Mouse (Mus musculus) gastrocnemius, postnatal 14 days (tissue): ENCODE measurements around the gene Platr17. TPM values are rescaled to one million over a fixed set of nuclear protein-coding genes. Genes with fewer than 3 reads are reported as not detected.

Experiments
- DNase-seq: peaks from one replicate; pipeline ENCODE4 v3.0.0; 2021; ENCODE audit warnings: mixed read lengths
- intact Hi-C: fragments of 180-260 bp; cut with DNase I; formaldehyde crosslinking; loops from one replicate; pipeline ENCODE4 v1.15.1; 2025; ENCODE audit warnings: low total_unique reads
- microRNA-seq, 2 experiments: library from miRNA; unstranded; fragments of <30 nt; microRNA quantifications; one replicate each; pipeline ENCODE4 v1.2.0; 2021
- total RNA-seq, 2 experiments: library from RNA; stranded (reverse); gene quantifications; 2 replicates each; pipeline ENCODE4 v1.2.3; 2021

Platr17 gene
- total RNA-seq, 2 experiments from 2014 or later, result not detected

GRCm38 (mm10) chr17:33954646-33955554 lies 50.0 kb downstream of the Platr17 start:
- intact Hi-C loops, result loop anchor here (5.0 kb wide), 1 partner anchor 1312 kb away; no protein-coding TSS in a partner anchor

GRCm38 (mm10) chr17:33955555-33956214 lies 50.8 kb downstream of the Platr17 start, which contains the start of the genes Vps52 and Rps18:
Vps52 (plus strand) TSS chr17:33955812.
Rps18 (minus strand) TSS chr17:33956001.
- intact Hi-C loops, result loop anchor here (5.0 kb wide), 1 partner anchor 1312 kb away; no protein-coding TSS in a partner anchor
- peak; percentile 90 for DNase-seq

More at GRCm38 (mm10) chr17:33954646-33955554, 50.0 kb downstream of the Platr17 start:
- no peak for DNase-seq

Small RNA genes within 50 kb of the gene (microRNA-seq; reads per million reads assigned to microRNA genes)
- 0 reads per million in 2 experiments for gene Gm27740

Other genes starting within 250 kb of the Platr17 start
- gene Hnrnpm, start 218.3 kb upstream of the Platr17 start, total RNA-seq, result 10 to 100 TPM; 58.8 to 69.1 TPM
- 10 to 100 TPM; 76.0 to 78.6 TPM for gene March2, start 186.5 kb upstream of the Platr17 start, total RNA-seq
- gene Rab11b, start 144.6 kb upstream of the Platr17 start, total RNA-seq, result 100 to 1,000 TPM; 154 to 159 TPM
- gene Angptl4, start 123.3 kb upstream of the Platr17 start, total RNA-seq, result 10 to 100 TPM in 1 of 2 experiments, 1 to 10 TPM in 1; 9.6 to 25.8 TPM
- gene Kank3, start 94.6 kb upstream of the Platr17 start, total RNA-seq, result 10 to 100 TPM; 20.8 to 35.1 TPM
- gene Rps28, start 80.6 kb upstream of the Platr17 start, total RNA-seq, result 100 to 1,000 TPM; 867 to 957 TPM
- gene Ndufa7, start 80.6 kb upstream of the Platr17 start, total RNA-seq, result 100 to 1,000 TPM; 327 to 338 TPM
- gene Cd320, start 62.0 kb upstream of the Platr17 start, total RNA-seq, result 10 to 100 TPM; 17.6 to 19.8 TPM
- gene Gm7029, start 31.3 kb upstream of the Platr17 start, total RNA-seq, result not detected
- gene Kifc1, start 14.5 kb upstream of the Platr17 start, total RNA-seq, result 1 to 10 TPM; 3.3 to 4.4 TPM
- gene Daxx, start 4.3 kb downstream of the Platr17 start, total RNA-seq, result 10 to 100 TPM; 10.2 to 13.8 TPM
- 10 to 100 TPM; 32.9 to 35.7 TPM for gene Tapbp, start 10.8 kb downstream of the Platr17 start, total RNA-seq
- 10 to 100 TPM; 13.5 to 16.1 TPM for gene Zbtb22, start 10.8 kb downstream of the Platr17 start, total RNA-seq
- gene Rgl2, start 24.4 kb downstream of the Platr17 start, total RNA-seq, result 10 to 100 TPM; 24.4 to 24.7 TPM
- 10 to 100 TPM; 53.6 to 54.9 TPM for gene Pfdn6, start 35.2 kb downstream of the Platr17 start, total RNA-seq
- gene Wdr46, start 35.5 kb downstream of the Platr17 start, total RNA-seq, result 10 to 100 TPM; 11.1 to 12.3 TPM
- 1 to 10 TPM; 2.3 to 2.7 TPM for gene B3galt4, start 46.4 kb downstream of the Platr17 start, total RNA-seq
- gene Vps52, start 50.7 kb downstream of the Platr17 start, total RNA-seq, result 10 to 100 TPM; 30.5 to 33.1 TPM
- gene Rps18, start 50.9 kb downstream of the Platr17 start, total RNA-seq, result 100 to 1,000 TPM; 464 to 543 TPM
- gene H2-K1, start 95.2 kb downstream of the Platr17 start, total RNA-seq, result 10 to 100 TPM; 26.5 to 40.1 TPM
- 10 to 100 TPM; 11.3 to 13.1 TPM for gene Ring1, start 119.5 kb downstream of the Platr17 start, total RNA-seq
- gene H2-Ke6, start 122.9 kb downstream of the Platr17 start, total RNA-seq, result 10 to 100 TPM; 50.1 to 51.3 TPM
- 10 to 100 TPM; 44.9 to 60.1 TPM for gene Slc39a7, start 126.5 kb downstream of the Platr17 start, total RNA-seq
- 10 to 100 TPM; 35.2 to 35.8 TPM for gene Rxrb, start 126.7 kb downstream of the Platr17 start, total RNA-seq
- gene Col11a2, start 134.3 kb downstream of the Platr17 start, total RNA-seq, result 10 to 100 TPM; 51.1 to 56.0 TPM
- not detected for gene H2-Oa, start 187.2 kb downstream of the Platr17 start, total RNA-seq
- gene H2-DMa, start 214.4 kb downstream of the Platr17 start, total RNA-seq, result 1 to 10 TPM; 2.3 to 3.6 TPM
- gene Brd2, start 217.5 kb downstream of the Platr17 start, total RNA-seq, result 10 to 100 TPM; 75.2 to 75.5 TPM
- gene H2-DMb2, start 238.2 kb downstream of the Platr17 start, total RNA-seq, result under 1 TPM; 0.45 to 0.47 TPM
- 1 to 10 TPM; 1.0 to 1.4 TPM for gene H2-DMb1, start 247.9 kb downstream of the Platr17 start, total RNA-seq